Mouse (Mus musculus): Measurements from ENCODE around the gene Kat2a.

- TF ChIP-seq USF1 (IDR thresholded peaks at IDR 0.05; ENCODE audit: low read depth) (no peak), POLR2A (IDR thresholded peaks at IDR 0.05; ENCODE audit: insufficient read length, low read depth) (no peak), TCF3 (IDR thresholded peaks at IDR 0.05; ENCODE audit: insufficient read length, low read depth) (no peak), CEBPB (IDR thresholded peaks at IDR 0.05; ENCODE audit: insufficient read depth, poor library complexity, severe bottlenecking) (no peak), MYOD1 (IDR thresholded peaks at IDR 0.05; ENCODE audit: control insufficient read depth in 1 of 3, insufficient read length in 2 of 3, low read depth in 2 of 3) (no peak), TCF12 (IDR thresholded peaks at IDR 0.05; ENCODE audit: insufficient read depth, poor library complexity, severe bottlenecking) (no peak), MAX (IDR thresholded peaks at IDR 0.05; ENCODE audit: low read depth) (no peak), POLR2AphosphoS2 (IDR thresholded peaks at IDR 0.05; ENCODE audit: insufficient read length, low read depth) (no peak), MYOG (IDR thresholded peaks at IDR 0.05; ENCODE audit: control insufficient read depth in 1 of 3, insufficient read depth in 1 of 3, insufficient read length in 2 of 3, low read depth in 2 of 3) (no peak), SRF (IDR thresholded peaks at IDR 0.05; ENCODE audit: control insufficient read depth, insufficient read length, low read depth) (no peak), E2F4 (IDR thresholded peaks at IDR 0.05; ENCODE audit: insufficient read depth) (no peak)
Observed at GRCm38 (mm10) chr11:100713735-100714533, 1.7 kb upstream of the Kat2a start, which contains the start of gene Hspb9.

All from myocyte (in vitro differentiated cells).